Mouse (Mus musculus) heart, adult 8-10 months (tissue): ENCODE measurements at regions not wholly inside any gene's neighbourhood (a gene's known extent, or its start where the extent isn't known, plus 50 kb on each side); places are given as distances from the start of the nearest gene placed in this dataset.
A peak's percentile ranks its signal among the peaks of the same experiment; 100 is the strongest.

Source experiments
- DNase-seq: peaks from one replicate; pipeline ENCODE4 v3.0.0; 2022; ENCODE audit warnings: low spot score

DNA sequence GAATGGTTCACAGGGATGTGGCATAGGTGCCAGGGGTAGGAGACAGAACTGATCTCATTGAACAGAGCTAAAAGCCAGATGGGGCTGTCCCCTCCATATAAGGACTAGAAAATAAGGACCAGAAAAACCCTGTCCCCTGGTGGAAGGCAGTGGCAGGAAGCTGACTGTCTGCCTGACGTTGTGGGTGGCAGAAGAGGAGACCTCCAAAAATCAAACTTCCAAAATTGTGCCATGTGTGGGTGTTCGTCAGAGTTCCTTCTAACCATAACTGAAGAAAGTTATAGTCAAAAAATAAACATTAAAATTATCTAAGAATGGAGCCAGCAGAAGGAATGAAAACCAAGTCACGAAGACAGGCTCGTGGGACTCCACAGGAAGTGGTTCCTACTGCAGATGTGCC is 129.2 kb downstream of the Mtx3 start:
- no peak for DNase-seq

DNA sequence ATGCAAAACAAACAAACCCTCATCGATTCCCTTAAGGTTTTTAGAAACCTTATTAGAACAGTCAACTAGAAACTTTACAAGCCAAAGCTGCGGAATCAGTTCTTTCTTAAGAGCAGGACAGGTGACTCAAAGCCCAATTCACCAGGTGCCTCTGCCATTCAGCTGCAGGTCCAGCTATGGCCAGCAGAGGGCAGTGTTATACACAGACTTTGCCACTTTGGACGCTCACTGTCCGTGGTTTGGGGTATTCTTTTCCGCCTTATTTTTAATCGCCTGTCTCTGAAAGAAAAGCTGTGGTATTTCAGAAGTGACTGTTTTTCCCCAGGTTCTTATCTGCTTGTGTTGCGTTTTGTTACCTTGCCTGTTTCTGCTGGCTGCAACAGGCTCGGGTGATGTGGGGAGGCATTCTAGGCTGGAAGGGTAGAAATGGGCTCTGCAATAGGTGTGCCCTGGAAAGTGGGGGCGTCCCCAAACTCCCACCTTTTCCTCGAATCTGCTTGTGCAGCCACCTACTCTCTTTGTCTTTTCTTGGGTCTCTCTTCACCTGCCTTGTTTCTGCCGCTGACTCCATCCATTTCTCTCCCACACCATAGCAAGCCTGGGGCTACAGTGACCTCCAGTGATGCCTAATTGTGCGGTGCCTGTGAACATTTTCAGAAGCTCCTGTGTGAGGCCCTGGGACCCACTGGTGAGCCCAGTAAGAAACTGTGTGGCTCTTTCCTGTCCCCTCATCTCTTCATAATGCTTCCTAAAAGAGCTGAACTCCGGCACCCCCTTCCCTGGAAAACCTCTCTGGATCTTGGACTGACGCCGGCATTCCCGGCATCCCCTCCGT is 142.4 kb downstream of the Mtx3 start:
- DNase-seq = peak; percentile 67

DNA sequence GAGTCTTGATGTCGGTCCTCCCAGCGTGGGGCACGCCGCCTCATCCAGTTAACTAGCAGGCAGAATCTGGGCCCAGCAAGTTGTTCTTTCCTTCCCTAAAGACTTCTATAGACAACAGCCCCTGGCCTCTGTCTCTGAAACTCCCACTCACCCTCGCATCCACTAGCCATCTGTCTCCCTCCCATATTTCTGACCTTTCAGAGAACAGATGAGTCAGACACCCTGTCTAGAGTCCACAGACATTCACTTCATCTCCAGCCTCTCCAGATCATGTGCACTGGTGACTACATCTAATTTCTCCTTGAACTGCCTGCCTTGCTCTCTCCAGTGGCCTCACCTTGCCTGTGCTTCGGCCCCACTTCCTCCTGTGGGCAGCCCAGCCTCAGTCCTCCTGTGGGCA is 143.1 kb downstream of the Mtx3 start:
- DNase-seq = no peak

DNA sequence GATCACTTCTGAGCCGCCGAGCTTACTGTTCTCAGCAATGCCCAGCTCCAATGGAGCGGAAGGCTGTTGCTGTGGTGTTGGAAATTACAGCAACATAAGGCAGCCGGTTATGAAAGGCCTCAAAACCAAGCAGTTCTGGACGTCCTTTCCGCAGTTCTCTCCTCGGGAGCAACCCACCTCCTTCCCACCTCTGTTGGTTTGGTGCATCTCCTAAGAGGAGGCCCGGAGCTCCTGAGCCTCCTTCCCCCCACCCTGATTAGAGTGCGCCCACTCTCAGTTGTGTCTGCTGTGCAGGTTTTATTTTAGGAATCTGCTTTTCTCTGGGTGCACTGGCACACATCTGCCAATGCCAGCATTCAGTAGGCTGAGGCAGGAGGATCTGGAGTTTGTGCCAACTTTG is 144.0 kb downstream of the Mtx3 start:
- DNase-seq = no peak

DNA sequence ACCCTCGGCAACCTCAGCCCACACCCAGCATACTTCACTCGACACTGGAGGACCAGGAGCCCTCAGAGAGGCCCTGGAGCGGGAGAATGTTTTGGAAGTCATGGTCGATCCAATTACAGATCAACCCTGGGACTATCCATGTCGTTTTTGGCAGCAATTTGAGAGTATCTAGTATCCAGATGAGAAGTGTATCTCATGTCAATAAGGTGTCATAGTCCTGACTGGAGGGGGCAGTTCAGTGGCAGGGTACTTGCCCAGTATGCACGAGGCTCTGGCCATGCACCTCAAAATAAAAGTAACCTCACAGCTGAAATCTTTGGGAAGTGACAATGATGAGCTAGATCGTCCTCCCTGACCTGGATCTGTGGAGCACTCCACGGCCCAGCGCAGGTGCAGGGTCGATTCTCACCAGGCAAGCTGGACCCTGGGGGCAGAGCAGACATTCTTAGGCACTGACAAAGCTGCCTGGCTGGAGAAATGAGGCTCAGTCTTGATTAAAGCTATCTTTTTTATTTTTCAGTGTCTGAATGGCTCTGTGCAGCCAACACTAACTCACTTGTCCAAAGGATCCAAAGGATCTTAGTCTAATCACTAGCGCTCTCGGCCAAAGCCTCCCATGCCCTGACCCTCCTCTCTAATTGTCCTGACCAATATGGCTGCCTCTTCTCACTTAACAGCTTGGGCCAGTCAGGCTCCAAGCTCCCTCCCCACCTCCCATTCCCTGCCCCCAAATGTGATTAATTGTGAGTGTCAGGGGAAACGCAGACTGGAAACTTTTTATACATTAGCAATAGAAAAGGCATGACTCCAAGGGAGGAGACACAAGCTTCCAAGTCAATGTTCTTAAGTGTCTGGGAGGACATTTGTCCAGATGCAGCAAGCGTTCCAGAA is 146.0 kb downstream of the Mtx3 start:
- no peak for DNase-seq
